Mouse (Mus musculus) left cerebral cortex, postnatal 36 days (tissue): ENCODE measurements around the gene Tcf7l1. TPM values are rescaled to one million over a fixed set of nuclear protein-coding genes. Genes with fewer than 3 reads are reported as not detected.

Experiments used
- DNase-seq, 2 experiments: peaks; one replicate each; pipeline ENCODE4 v3.0.0; 2021 to 2022; ENCODE audit warnings: low spot score in 2 of 2, mixed read lengths in 1 of 2
- intact Hi-C: fragments of 180-260 bp; cut with DNase I; formaldehyde crosslinking; loops from one replicate; pipeline ENCODE4 v1.15.1; 2025
- total RNA-seq, 2 experiments: library from RNA; stranded (reverse); gene quantifications; 2 replicates each; pipeline ENCODE4 v1.2.3; 2021

The Tcf7l1 gene
- total RNA-seq, 2 experiments from 2014 or later: 3.5 to 3.7 TPM

- peak; percentile 12 to 27 for DNase-seq
- intact Hi-C loops: loop anchor here (5.0 kb wide), 1 partner anchor 44 kb away; no protein-coding TSS in a partner anchor
Measured at GRCm38 (mm10) chr6:72787948-72788891, 834 bp downstream of the Tcf7l1 start.

- intact Hi-C loops: loop anchor here (5.0 kb wide), 1 partner anchor 45 kb away; no protein-coding TSS in a partner anchor
- DNase-seq: no peak
Measured at GRCm38 (mm10) chr6:72787322-72787947, 1.6 kb downstream of the Tcf7l1 start.

GRCm38 (mm10) chr6:72783780-72784179, 5.3 kb downstream of the Tcf7l1 start:
- peak in 1 of 2 experiments; percentile 5 for DNase-seq
- intact Hi-C loops: no loop called here

- intact Hi-C loops: no loop called here
- DNase-seq: no peak
Measured at GRCm38 (mm10) chr6:72778779-72779776, 10.0 kb downstream of the Tcf7l1 start.

- DNase-seq: no peak
- intact Hi-C loops: no loop called here
Measured at GRCm38 (mm10) chr6:72777212-72777611, 11.8 kb downstream of the Tcf7l1 start.

- no peak for DNase-seq
- intact Hi-C loops: no loop called here
Measured at GRCm38 (mm10) chr6:72774275-72774674, 14.8 kb downstream of the Tcf7l1 start.

GRCm38 (mm10) chr6:72769915-72770776, 18.9 kb downstream of the Tcf7l1 start:
- intact Hi-C loops: no loop called here
- DNase-seq: no peak

- intact Hi-C loops: no loop called here
- no peak for DNase-seq
Measured at GRCm38 (mm10) chr6:72769343-72769742, 19.7 kb downstream of the Tcf7l1 start.

- intact Hi-C loops: no loop called here
- no peak for DNase-seq
Measured at GRCm38 (mm10) chr6:72768804-72769203, 20.2 kb downstream of the Tcf7l1 start.

- intact Hi-C loops: no loop called here
- DNase-seq: no peak
Measured at GRCm38 (mm10) chr6:72768097-72768496, 21.0 kb downstream of the Tcf7l1 start.

GRCm38 (mm10) chr6:72763616-72764015, 25.4 kb downstream of the Tcf7l1 start:
- intact Hi-C loops: no loop called here
- no peak for DNase-seq

- no peak for DNase-seq
Measured at GRCm38 (mm10) chr6:72761645-72762044, 27.4 kb downstream of the Tcf7l1 start.

GRCm38 (mm10) chr6:72758239-72759017, 30.6 kb downstream of the Tcf7l1 start:
- DNase-seq: no peak
- intact Hi-C loops: no loop called here

More at GRCm38 (mm10) chr6:72761645-72762044, 27.4 kb downstream of the Tcf7l1 start:
- intact Hi-C loops: no loop called here

- intact Hi-C loops: no loop called here
- no peak for DNase-seq
Measured at GRCm38 (mm10) chr6:72755267-72755889, 33.7 kb downstream of the Tcf7l1 start.

- intact Hi-C loops: no loop called here
Measured at GRCm38 (mm10) chr6:72754215-72754614, 34.8 kb downstream of the Tcf7l1 start.

GRCm38 (mm10) chr6:72753782-72754181, 35.3 kb downstream of the Tcf7l1 start:
- intact Hi-C loops: no loop called here
- no peak for DNase-seq

More at GRCm38 (mm10) chr6:72754215-72754614, 34.8 kb downstream of the Tcf7l1 start:
- no peak for DNase-seq

GRCm38 (mm10) chr6:72752824-72753223, 36.2 kb downstream of the Tcf7l1 start:
- intact Hi-C loops: no loop called here

More at GRCm38 (mm10) chr6:72752824-72753223, 36.2 kb downstream of the Tcf7l1 start:
- DNase-seq: no peak
